Comparison of ENCODE assay signal across 7 mouse cellular contexts in genomic region chr3:53016436-53017340, GRCm38 (mm10). TPM values are rescaled to one million over a fixed set of nuclear protein-coding genes. Genes with fewer than 3 reads are reported as not detected.
DNase-seq lines count a peak whose midpoint lies in the region; ATAC-seq lines count a peak whose summit lies in the region.

Gene Cog6, minus strand, starts transcription at chr3:53017237.

- WGBS in embryonic facial prominence, embryonic 11.5 days, result 6% methylated on average over 53 of the region's 53 CpGs
- 7% methylated on average over 53 of the region's 53 CpGs for whole genome bisulfite sequencing in limb, embryonic 11.5 days
- 6% methylated on average over 53 of the region's 53 CpGs for WGBS in midbrain, embryonic 14.5 days

- peak; percentile 89 for ATAC-seq in embryonic facial prominence, embryonic 11.5 days (replicated peaks; ENCODE audit: insufficient number of reproducible peaks, low FRiP score, low TSS enrichment, low read depth)
- peak; percentile 82 for ATAC-seq in limb, embryonic 11.5 days (ENCODE audit: insufficient number of reproducible peaks, low FRiP score, low TSS enrichment, low read depth)
- ATAC-seq in midbrain, embryonic 14.5 days (ENCODE audit: low FRiP score, low TSS enrichment), result peak; percentile 93

- DNase-seq in adrenal gland, postnatal 14 days, result peak; percentile 84
- DNase-seq in embryonic facial prominence, embryonic 11.5 days (ENCODE audit: low spot score), result peak; percentile 93
- peak; percentile 99 for DNase-seq in heart, adult 11 months
- DNase-seq in kidney, adult 18-20 months, result peak; percentile 85
- peak; percentile 87 for DNase-seq in limb, embryonic 11.5 days (ENCODE audit: low spot score)
- DNase-seq in midbrain, embryonic 14.5 days, result peak; percentile 97
- peak; percentile 77 for DNase-seq in spleen, adult 18-20 months

- peak within 1 kb of the TSS; percentile 79 for H3K9ac ChIP-seq in embryonic facial prominence, embryonic 11.5 days (replicated peaks; ENCODE audit: low read length)
- H3K9ac ChIP-seq in limb, embryonic 11.5 days (ENCODE audit: low read length), result peak within 1 kb of the TSS; percentile 62
- H3K9ac ChIP-seq in midbrain, embryonic 14.5 days (replicated peaks; ENCODE audit: low read length), result peak within 1 kb of the TSS; percentile 81

- peak within 1 kb of the TSS; percentile 77 for H3K4me3 ChIP-seq in embryonic facial prominence, embryonic 11.5 days (ENCODE audit: low read depth, low read length)
- peak within 1 kb of the TSS; percentile 72 for H3K4me3 ChIP-seq in limb, embryonic 11.5 days (ENCODE audit: low read depth, low read length)
- peak within 1 kb of the TSS; percentile 85 for H3K4me3 ChIP-seq in midbrain, embryonic 14.5 days (replicated peaks; ENCODE audit: low read depth, low read length)

- H3K9me3 ChIP-seq in embryonic facial prominence, embryonic 11.5 days (replicated peaks; ENCODE audit: control insufficient read depth, low read length), result no peaks in the 10 kb centered on the region
- H3K9me3 ChIP-seq in limb, embryonic 11.5 days (ENCODE audit: control insufficient read depth, low read length), result no peaks in the 10 kb centered on the region
- H3K9me3 ChIP-seq in midbrain, embryonic 14.5 days (ENCODE audit: control insufficient read depth, low read length), result no peaks in the 10 kb centered on the region

- H3K27me3 ChIP-seq in embryonic facial prominence, embryonic 11.5 days (ENCODE audit: control insufficient read depth, insufficient read depth, low read length), result no peaks in the 10 kb centered on the region
- no peaks in the 10 kb centered on the region for H3K27me3 ChIP-seq in limb, embryonic 11.5 days (ENCODE audit: control insufficient read depth, insufficient read depth, low read length)
- no peaks in the 10 kb centered on the region for H3K27me3 ChIP-seq in midbrain, embryonic 14.5 days (ENCODE audit: control insufficient read depth, insufficient read depth, low read length)

- H3K4me2 ChIP-seq in embryonic facial prominence, embryonic 11.5 days (ENCODE audit: low read depth, low read length), result peak within 1 kb of the TSS; percentile 74
- H3K4me2 ChIP-seq in limb, embryonic 11.5 days (ENCODE audit: low read depth, severe bottlenecking), result peak within 1 kb of the TSS; percentile 53
- H3K4me2 ChIP-seq in midbrain, embryonic 14.5 days (ENCODE audit: low read length), result peak within 1 kb of the TSS; percentile 78

- no peaks in the 10 kb centered on the region for H3K36me3 ChIP-seq in embryonic facial prominence, embryonic 11.5 days (replicated peaks; ENCODE audit: control insufficient read depth, insufficient read depth, low read depth, low read length)
- peaks cover 2% of the 10 kb centered on the region; the same call in 1 of the 2 replicates for H3K36me3 ChIP-seq in limb, embryonic 11.5 days (ENCODE audit: control insufficient read depth, insufficient read depth, low read length)
- peaks cover 20% of the 10 kb centered on the region for H3K36me3 ChIP-seq in midbrain, embryonic 14.5 days (ENCODE audit: control insufficient read depth, insufficient read depth, low read length)

- H3K4me1 ChIP-seq in embryonic facial prominence, embryonic 11.5 days (ENCODE audit: control insufficient read depth, insufficient read depth, low read length), result 0 out of 2 replicates have a peak, but pooled peaks cover 4% of the 10 kb centered on the region
- peaks cover 11% of the 10 kb centered on the region; the same call in 1 of the 2 replicates for H3K4me1 ChIP-seq in limb, embryonic 11.5 days (ENCODE audit: control insufficient read depth, insufficient read depth, low read length)
- H3K4me1 ChIP-seq in midbrain, embryonic 14.5 days (ENCODE audit: control insufficient read depth, insufficient read depth, low read length), result peaks cover 9% of the 10 kb centered on the region

- no peak within 1 kb of the TSS for H3K27ac ChIP-seq in embryonic facial prominence, embryonic 11.5 days (replicated peaks; ENCODE audit: low read depth, low read length)
- no peak within 1 kb of the TSS for H3K27ac ChIP-seq in limb, embryonic 11.5 days (replicated peaks; ENCODE audit: low read depth, low read length)
- H3K27ac ChIP-seq in midbrain, embryonic 14.5 days (replicated peaks; ENCODE audit: low read depth, low read length), result peak within 1 kb of the TSS; percentile 78

RNA-seq across cellular contexts. Expression of gene Cog6, which starts in this region (rescaled TPM):
- total RNA-seq in adrenal gland, postnatal 14 days (2021), result 31.7 and 31.9 TPM in 2 replicates
- polyA plus RNA-seq in embryonic facial prominence, embryonic 11.5 days (2014; fragmentation: Nextera tagmentation; extraction: Ambion mirVana), result 50.8 and 54.2 TPM in 2 replicates
- polyA plus RNA-seq in limb, embryonic 11.5 days (2014; fragmentation: Nextera tagmentation; extraction: Ambion mirVana), result 46.7 and 48.8 TPM in 2 replicates
- 56.0 and 76.2 TPM in 2 replicates for polyA plus RNA-seq in midbrain, embryonic 14.5 days (2014; fragmentation: Nextera tagmentation; extraction: Ambion mirVana)
